Mouse (Mus musculus) thymus, adult 18-20 months (tissue): Measurements from ENCODE around the gene Sdhaf1.
A peak's percentile ranks its signal among the peaks of the same experiment; 100 is the strongest.

Experiments used
- DNase-seq, 2 experiments: peaks; one replicate each; pipeline ENCODE4 v3.0.0; 2022; ENCODE audit warnings: mixed read lengths in 2 of 2

The Sdhaf1 gene

GRCm38 (mm10) chr7:30323795-30324194 is at the start of gene Sdhaf1:
TSS of gene Sdhaf1 (minus strand) at chr7:30323895.
- no peak for DNase-seq

DNA sequence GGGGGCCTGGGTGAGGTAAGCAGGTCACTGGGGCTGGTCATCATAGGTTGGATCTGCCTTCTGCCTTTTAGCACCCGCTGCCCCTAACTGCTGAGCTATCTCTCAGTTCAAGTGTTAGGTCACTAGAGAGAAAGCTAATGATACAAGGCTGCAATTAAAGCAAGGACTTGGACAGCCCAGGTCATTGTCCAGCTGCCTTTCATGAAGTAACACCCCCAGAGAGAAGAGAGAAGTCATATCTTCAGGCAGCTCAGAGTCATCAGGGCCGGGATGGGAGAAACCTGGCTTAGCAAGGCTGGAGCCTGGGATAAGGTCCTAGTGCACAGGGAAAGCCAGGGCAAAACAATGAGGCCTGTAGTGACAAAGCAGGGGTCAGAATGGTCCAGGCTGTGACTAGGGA is 43.8 kb upstream of the Sdhaf1 start:
- no peak for DNase-seq

- DNase-seq = no peak
Measured at GRCm38 (mm10) chr7:30363344-30363738, 39.6 kb upstream of the Sdhaf1 start.

DNA sequence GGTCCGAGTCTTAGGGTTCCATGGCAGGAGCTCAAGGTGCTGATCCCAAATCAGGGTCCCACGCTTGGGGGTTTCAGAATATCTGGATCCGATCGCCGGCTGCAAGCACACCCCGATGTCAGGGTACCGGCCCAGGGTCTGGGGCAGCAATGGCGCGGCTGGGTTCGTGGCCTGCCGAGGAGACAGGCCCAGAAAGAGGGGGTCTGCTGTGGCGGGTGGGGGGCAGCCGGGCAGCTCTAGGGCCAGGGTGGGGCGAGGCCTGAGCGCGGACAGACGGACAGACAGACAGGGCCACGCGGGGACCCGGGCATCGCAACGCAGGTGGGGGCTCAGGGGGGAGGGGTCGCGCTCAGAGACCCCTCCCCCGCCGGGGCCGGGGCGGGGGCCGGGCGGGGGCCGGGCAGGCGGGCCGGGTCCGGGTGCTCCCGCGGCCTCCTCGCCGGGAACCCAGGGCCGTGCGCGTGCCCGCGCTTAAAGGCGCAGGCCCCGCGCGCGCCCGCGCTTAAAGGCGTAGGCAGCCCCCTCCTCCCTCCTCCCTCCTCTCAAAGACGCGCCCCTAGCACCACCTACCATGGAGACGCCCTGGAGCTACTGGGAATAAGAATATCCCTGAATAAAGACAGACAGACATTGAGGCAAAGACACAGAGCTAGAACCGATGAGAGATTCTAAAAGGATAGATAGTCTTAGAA is 39.1 kb upstream of the Sdhaf1 start, which contains the start of gene Lrfn3:
TSS of gene Lrfn3 (minus strand) at position 121 of the 692 bp plus-strand sequence.
- no peak for DNase-seq

DNA sequence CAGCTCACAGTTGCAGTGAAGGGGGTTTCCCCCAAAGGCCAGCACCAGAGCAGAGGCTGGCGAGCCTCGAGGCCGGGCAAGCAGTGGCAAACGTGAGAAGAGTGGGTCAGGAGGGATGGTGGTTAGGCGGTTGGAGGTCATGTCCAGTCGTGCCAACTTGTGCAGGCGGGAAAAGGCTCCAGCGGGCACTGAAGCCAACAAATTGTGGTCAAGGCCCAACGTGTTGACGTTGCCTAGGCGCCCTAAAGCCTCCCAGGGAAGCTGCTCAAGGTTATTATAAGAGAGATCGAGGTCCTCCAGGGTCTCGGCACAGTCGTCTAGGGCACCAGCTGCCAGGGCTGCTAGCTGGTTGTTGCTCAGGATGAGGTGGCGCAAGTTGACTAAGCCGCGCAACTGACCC is 36.3 kb upstream of the Sdhaf1 start:
- DNase-seq = no peak

- no peak for DNase-seq
Measured at GRCm38 (mm10) chr7:30359276-30359865, 35.7 kb upstream of the Sdhaf1 start.

- DNase-seq = no peak
Measured at GRCm38 (mm10) chr7:30358378-30359186, 34.9 kb upstream of the Sdhaf1 start.

GRCm38 (mm10) chr7:30354059-30354458 is 30.4 kb upstream of the Sdhaf1 start:
- DNase-seq = no peak

- no peak for DNase-seq
Measured at GRCm38 (mm10) chr7:30353279-30353822, 29.7 kb upstream of the Sdhaf1 start.

DNA sequence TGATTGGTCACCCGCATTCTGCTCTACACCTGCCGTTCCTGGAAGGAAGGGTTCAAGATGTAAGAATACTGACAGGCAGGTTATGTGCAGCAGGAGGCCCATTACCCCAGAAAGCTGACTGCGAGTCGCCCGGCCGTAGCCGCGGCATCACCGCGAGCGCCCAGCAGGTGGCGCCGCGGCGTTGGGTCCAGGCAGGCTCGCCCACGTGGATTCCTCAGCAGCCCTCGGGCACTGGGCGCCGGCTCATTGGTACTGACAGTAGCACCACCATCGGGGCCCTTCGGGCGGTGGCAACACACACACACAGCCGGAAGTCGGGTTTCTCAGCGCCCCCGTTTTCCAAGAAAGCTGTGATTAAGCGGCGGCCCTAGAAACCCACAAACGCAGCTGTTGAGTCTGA is 24.1 kb upstream of the Sdhaf1 start:
- peak; percentile 28 to 36 for DNase-seq

- DNase-seq = no peak
Measured at GRCm38 (mm10) chr7:30346635-30347379, 23.1 kb upstream of the Sdhaf1 start.

GRCm38 (mm10) chr7:30339432-30340109 is 15.9 kb upstream of the Sdhaf1 start:
- no peak for DNase-seq

- peak in 1 of 2 experiments; percentile 45 for DNase-seq
Measured at GRCm38 (mm10) chr7:30336384-30336783, 12.7 kb upstream of the Sdhaf1 start.

- DNase-seq = no peak
Measured at GRCm38 (mm10) chr7:30335688-30336087, 12.0 kb upstream of the Sdhaf1 start.

DNA sequence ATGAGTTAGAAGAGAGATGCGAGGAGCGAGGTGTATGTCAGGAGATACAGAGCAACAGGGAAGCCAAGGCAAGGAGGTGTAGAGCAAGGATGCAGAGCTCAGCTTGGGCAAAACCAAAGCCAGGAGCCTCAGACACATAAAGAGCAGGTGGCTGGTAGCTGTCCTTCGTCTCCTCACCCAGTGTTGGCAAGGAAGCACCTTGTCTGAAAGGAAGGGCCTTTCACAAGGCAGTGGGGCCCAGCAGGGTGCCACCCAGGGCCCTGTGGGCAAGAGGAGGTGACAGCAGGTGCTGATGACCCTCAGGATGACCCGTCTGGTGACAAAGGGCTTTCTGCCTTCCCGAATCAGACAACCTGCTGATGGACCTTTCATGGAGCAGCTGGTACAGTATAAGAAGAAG is 10.9 kb upstream of the Sdhaf1 start:
- DNase-seq = no peak

DNA sequence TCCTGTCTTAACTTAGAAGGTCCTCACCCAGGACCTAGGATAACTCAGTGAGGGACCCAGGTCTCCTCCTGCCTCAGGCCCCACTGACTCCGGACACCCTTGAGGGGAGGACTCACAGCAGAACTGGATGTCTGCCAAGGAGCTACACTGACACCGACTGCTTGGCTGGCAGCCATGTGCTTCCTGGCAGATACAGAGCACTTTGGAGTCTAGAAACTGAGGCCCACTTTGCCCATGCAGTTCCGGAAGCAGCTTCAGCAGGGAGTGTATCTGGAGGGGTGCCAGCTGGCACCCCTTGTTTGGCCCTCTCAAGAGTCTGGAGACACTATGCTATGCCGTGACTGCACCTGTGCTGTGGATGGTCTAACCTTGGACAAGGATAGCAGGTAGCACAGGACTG is 9.7 kb upstream of the Sdhaf1 start:
- peak; percentile 31 to 59 for DNase-seq

DNA sequence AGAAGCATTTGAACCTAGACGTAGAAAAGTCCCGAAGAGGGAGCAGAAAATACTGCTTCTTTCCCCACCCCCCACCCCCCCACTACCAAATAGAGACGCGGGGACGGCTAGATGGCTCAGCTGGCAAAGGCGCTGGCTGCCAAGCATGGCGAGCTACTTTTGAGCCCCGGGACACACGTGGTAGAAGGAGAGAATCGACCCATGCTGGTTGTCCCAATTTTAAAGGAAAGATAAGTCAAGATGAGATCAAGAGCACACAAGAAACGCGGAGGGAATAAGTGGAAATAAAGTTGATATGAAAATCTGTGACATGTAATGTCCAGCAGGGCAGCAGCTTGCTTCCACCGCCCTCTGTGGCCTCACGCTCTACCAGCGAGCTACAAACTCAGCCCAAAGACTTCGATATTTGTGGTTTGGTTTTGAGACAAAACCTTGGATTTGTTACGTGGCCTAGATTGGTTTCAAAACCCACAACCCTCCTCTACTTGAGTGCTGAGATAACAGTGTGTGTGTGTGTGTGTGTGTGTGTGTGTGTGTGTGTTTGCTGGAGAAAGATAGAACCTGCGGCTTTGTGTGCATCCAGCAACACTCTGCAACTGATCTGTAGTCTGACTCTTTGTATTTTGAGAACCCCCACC is 9.0 kb upstream of the Sdhaf1 start:
- no peak for DNase-seq

- peak; percentile 45 to 70 for DNase-seq
Measured at GRCm38 (mm10) chr7:30331887-30332286, 8.2 kb upstream of the Sdhaf1 start.

DNA sequence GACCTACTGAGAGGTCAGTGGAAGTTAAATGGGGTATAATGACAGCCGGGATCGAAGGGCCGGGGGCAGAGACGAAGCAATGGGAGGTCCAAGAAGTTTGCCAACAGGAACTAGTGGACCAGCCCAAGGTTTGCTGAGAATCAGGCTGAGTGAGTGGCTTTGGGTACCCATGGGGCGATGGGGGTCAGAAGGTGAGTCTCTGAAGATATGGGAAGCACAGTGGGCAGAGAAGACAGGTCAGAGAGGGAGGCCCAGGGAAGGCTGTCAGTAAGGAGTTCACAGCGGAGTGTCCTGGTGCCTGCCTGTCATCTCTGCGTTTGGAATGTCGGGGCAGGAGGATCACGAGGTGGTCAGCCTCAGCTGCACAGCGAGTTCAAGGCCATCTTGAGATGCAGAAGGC is 4.7 kb upstream of the Sdhaf1 start:
- no peak for DNase-seq

DNA sequence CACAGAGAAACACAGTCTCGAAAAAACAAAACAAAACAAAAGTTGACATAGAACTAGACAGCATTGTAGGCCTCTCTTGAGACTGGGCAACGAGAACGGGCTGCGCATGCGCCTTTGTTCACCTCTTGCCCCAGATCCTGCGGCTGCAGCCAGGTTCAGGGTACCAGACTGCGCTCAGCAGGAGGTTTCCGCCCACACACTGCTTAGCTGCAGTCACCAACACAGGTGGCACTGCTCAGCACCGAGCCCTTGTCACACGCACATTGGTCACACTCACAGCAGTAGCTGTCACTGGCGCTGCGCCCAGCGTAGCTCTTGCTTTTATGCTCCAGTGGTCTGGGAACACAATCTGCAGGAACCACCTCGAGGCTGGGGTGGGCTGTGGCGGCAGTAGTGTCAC is 3.4 kb upstream of the Sdhaf1 start:
- DNase-seq = no peak

- no peak for DNase-seq
Measured at GRCm38 (mm10) chr7:30326427-30326826, 2.7 kb upstream of the Sdhaf1 start.

DNA sequence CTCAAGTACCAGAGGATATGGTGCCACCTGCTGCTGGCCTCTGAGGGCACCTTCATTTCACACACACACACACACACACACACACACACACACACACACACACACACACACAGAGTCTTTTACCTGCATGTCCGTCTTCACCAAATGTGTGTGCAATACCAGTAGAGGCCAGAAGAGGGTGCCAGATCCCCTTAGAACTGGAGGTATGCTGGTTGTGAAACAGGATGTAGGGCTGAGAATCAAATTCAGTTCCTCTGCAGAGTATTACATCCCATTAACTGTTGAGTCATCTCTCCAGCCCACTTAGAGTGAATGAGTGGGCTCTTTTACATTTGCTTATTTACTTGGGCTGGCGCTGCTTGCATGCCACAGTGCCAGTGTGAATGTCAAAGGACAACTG is 1.7 kb upstream of the Sdhaf1 start:
- no peak for DNase-seq
